Mouse (Mus musculus) G1E (cell line): ENCODE results near the gene Rnf220.

Source experiments
- CTCF ChIP-seq: IDR thresholded peaks from 2 replicates; pipeline ENCODE4 v1.5.1; 2012; ENCODE audit warnings: low read depth, low read length, inconsistent platforms, mixed read lengths
- GATA1 ChIP-seq: IDR thresholded peaks from 2 replicates; pipeline ENCODE4 v1.6.1; 2012; ENCODE audit warnings: borderline replicate concordance, low read length, inconsistent platforms, mixed read lengths
- GATA2 ChIP-seq: IDR thresholded peaks from 2 replicates; pipeline ENCODE4 v1.6.1; 2012; ENCODE audit warnings: low read depth, low read length, inconsistent platforms, borderline replicate concordance
- POLR2AphosphoS5 ChIP-seq: IDR thresholded peaks from 2 replicates; pipeline ENCODE4 v1.6.1; 2012; ENCODE audit warnings: low read depth, low read length, inconsistent platforms; ENCODE audit not compliant: insufficient replicate concordance
- TAL1 ChIP-seq: conservative IDR thresholded peaks from 2 replicates; pipeline ENCODE4 v1.6.1; 2012; ENCODE audit warnings: low read depth, low read length, inconsistent platforms, mixed read lengths

DNA sequence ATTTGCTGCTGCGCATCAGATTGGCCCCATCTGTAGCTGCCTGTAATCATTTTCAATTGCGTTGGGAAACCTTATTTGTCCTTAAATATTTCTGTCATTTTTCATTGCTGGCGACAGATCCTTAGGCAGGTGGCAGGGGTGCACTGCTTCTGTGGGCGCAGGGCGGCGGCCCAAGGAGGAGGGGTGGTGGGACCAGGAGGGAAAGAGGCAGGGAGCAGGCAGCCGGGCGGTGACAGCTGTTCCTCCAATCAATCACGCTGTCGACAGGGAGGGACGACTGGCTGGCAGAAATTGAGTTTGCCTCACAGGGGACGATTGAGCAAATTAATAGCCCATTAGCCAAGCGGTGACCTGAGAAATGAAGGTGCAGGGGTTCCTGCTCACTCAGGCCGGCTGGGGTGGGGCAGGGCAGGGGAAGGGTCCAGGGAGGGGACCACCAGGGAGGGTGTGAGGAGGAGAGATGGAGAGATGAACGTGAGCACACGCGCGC lies 179.1 kb downstream of the Rnf220 start:
- TF ChIP-seq GATA1: no peak
- no peak for TF ChIP-seq CTCF
- TF ChIP-seq TAL1: no peak
- TF ChIP-seq POLR2AphosphoS5: no peak
- no peak for TF ChIP-seq GATA2
